Mouse (Mus musculus): ENCODE results near the gene Xpo4. TPM values are rescaled to one million over a fixed set of nuclear protein-coding genes. Genes with fewer than 3 reads are reported as not detected.

Xpo4 gene
- total RNA-seq, 1 experiment from 2014 or later, result 38.5 TPM

DNA sequence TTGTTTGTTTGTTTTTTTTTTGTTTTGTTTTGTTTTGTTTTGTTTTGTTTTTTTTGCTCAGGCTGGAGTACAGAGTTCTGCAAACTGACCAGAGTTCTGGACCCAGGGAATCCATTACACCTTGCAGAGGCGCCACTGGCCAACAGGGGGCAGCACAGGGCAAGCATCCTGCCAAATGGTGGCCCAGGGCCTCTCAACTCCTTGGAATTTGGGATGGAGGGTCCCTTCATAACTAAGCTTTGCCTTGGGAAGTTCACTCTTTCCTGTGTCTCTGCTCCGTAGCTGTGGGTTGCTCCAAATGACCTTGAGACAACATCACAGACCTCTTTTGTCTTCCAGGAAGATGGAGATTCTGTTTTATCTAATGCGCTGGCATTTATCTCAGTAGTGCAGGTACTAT lies 132.0 kb downstream of the Xpo4 start:
- peak in 1 of 2 experiments; percentile 49; a peak in 1 of 4 replicates for ATAC-seq (replicated peaks in 1 of 2; ENCODE audit: insufficient read depth in 1 of 2, low FRiP score in 2 of 2, low TSS enrichment in 1 of 2, low read depth in 1 of 2, poor library complexity in 2 of 2, severe bottlenecking in 2 of 2)

GRCm38 (mm10) chr14:57532577-57532976 lies 132.7 kb downstream of the Xpo4 start:
- ATAC-seq (replicated peaks in 1 of 2; ENCODE audit: insufficient read depth in 1 of 2, low FRiP score in 2 of 2, low TSS enrichment in 1 of 2, low read depth in 1 of 2, poor library complexity in 2 of 2, severe bottlenecking in 2 of 2), result no peak

DNA sequence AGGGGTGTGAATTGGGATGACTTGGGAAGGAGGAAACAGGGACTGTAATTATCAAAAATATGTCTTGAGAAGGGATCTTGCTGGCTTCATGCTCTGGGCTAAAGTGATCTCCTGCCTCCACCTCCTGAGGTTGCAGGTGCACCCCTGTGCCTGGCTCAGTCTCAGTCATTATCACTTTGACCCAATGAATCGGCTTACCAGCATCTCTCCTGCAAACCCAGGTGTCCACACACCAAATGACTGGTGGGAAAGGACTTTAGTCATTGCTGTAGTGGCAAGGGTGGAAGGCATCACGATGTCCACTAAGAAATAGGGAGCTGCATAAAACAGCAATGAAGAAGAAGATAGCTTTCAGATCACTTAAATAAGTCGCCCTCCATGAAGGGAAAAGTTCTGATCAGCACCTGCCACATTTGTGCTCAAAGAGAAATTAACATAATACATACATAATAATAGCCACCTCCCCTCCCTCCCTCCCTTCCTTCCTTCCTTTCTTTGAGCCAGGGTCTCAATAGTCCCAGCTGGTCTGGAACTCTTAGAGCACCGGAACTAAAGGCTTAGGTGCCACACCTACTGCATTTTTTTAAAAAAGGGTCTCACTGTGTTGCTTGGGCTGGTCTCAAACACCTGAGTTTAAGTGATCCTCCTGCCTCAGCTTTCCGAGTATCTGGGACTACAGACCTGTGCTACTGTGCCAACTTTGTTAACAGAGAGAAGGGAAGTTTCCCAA lies 135.3 kb downstream of the Xpo4 start:
- no peak for ATAC-seq (replicated peaks in 1 of 2; ENCODE audit: insufficient read depth in 1 of 2, low FRiP score in 2 of 2, low TSS enrichment in 1 of 2, low read depth in 1 of 2, poor library complexity in 2 of 2, severe bottlenecking in 2 of 2)

DNA sequence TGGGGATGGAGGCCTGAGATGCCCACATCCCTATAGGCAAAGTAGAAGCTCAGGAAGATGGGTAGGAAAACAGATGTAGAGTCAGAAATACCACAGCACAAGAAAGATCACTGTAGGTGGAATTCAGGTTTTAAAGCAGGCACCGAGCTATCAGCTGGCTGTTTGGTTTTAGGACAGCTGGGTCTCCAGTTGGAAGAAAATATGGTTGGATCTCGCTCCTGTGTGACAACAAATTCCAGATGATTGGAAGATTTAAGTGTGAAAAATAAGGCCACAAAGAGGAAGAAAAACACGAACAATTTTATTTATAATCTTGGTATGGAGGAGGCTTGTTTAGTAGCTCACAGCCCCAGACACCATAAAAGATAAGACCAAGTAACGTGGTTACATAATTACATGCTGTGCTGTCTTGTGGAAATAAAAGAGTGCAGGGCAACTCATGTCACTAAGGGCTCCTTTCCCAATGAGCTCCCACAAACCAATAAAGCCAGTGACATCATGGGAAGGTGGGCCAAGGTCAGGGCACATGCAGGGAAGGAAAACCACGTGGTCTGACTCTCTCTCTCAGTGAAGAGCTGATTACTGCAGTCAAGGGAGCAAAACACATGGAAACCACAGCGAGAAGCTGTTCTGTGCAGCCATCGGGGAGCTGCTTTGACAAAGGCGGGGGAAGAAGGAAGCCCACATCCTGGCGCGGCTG lies 136.0 kb downstream of the Xpo4 start:
- ATAC-seq (replicated peaks in 1 of 2; ENCODE audit: insufficient read depth in 1 of 2, low FRiP score in 2 of 2, low TSS enrichment in 1 of 2, low read depth in 1 of 2, poor library complexity in 2 of 2, severe bottlenecking in 2 of 2), result peak in 1 of 2 experiments; percentile 14; a peak in 1 of 4 replicates

- no peak for ATAC-seq (replicated peaks in 1 of 2; ENCODE audit: insufficient read depth in 1 of 2, low FRiP score in 2 of 2, low TSS enrichment in 1 of 2, low read depth in 1 of 2, poor library complexity in 2 of 2, severe bottlenecking in 2 of 2)
Observed at GRCm38 (mm10) chr14:57527598-57527997, 137.6 kb downstream of the Xpo4 start.

Other genes with a start within 250 kb of the Xpo4 start
- 14.3 and 15.8 TPM in 2 replicates for gene Ift88, start 241.4 kb downstream of the Xpo4 start, total RNA-seq (2017)
- not detected in 2 replicates for gene Il17d, start 140.7 kb downstream of the Xpo4 start, total RNA-seq (2017)
- gene Eef1akmt1, start 93.8 kb downstream of the Xpo4 start, total RNA-seq (2017), result 13.3 and 19.6 TPM in 2 replicates
- not detected in 2 replicates for gene Gm49361, start 80.7 kb upstream of the Xpo4 start, total RNA-seq (2017)
- 13.1 and 14.6 TPM in 2 replicates for gene Lats2, start 93.0 kb upstream of the Xpo4 start, total RNA-seq (2017)
- 43.7 and 52.1 TPM in 2 replicates for gene Sap18, start 132.8 kb upstream of the Xpo4 start, total RNA-seq (2017)
- gene Ska3, start 160.8 kb upstream of the Xpo4 start, total RNA-seq (2017), result 30.1 and 31.7 TPM in 2 replicates
- 27.0 and 28.4 TPM in 2 replicates for gene Mrpl57, start 160.8 kb upstream of the Xpo4 start, total RNA-seq (2017)
- 43.2 and 51.2 TPM in 2 replicates for gene Zdhhc20, start 224.8 kb upstream of the Xpo4 start, total RNA-seq (2017)